Mouse (Mus musculus): ENCODE measurements around the gene Hcrtr1.

DNA sequence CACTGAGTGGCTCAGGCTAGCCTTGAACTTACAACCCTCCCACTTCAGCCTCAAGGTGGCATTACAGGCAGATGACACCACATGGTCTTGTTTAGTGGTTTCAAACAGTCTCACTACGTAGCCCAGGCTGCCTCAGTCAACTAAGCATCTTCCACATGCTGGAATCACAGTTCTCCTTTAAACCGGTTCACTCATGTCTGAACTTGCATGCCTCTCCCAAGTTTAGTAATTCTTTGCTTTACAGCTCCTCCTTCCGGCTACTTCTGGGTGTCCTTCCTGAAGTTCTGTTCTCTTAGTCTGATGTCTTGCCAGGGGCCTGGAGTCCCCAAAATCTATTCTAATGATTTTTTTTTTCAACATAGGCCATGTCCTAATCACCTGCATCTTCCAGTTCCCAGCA is 15.1 kb upstream of the Hcrtr1 start:
- TF ChIP-seq POLR2A (IDR thresholded peaks at IDR 0.05; ENCODE audit: extremely low read depth, insufficient read depth, low read length): no peak
- no peak for TF ChIP-seq CTCF (IDR thresholded peaks at IDR 0.05; ENCODE audit: extremely low read depth, insufficient read depth, low read length)
